Mouse (Mus musculus) hindbrain, embryonic 15.5 days (tissue): ENCODE results near the gene Anp32e. TPM values are rescaled to one million over a fixed set of nuclear protein-coding genes. Genes with fewer than 3 reads are reported as not detected.
"Not testable (repeated sequence)": the region's sequence is repeated elsewhere in the genome, so short reads cannot be mapped to it uniquely, and the experiment has no call there.

Experiments used
- ATAC-seq: fragments of 200-750 bp; cut with Nextera tagmentation; 2 replicates; pipeline ENCODE4 v1.8.0; 2017; ENCODE audit warnings: low read depth, moderate number of reproducible peaks, moderate TSS enrichment; ENCODE audit not compliant: low FRiP score
- H3K27ac ChIP-seq: fragments of 300-500 bp; sonication (generic); replicated peaks from 2 replicates; pipeline ENCODE4 v1.5.1; 2015; ENCODE audit warnings: mild to moderate bottlenecking, inconsistent platforms
- H3K27me3 ChIP-seq: fragments of 300-500 bp; sonication (generic); 2 replicates; pipeline ENCODE4 v1.6.1; 2015; ENCODE audit warnings: control low read depth, inconsistent platforms
- H3K36me3 ChIP-seq: fragments of 300-500 bp; sonication (generic); 2 replicates; pipeline ENCODE4 v1.6.1; 2015; ENCODE audit warnings: control low read depth, inconsistent platforms
- H3K4me1 ChIP-seq: fragments of 300-500 bp; sonication (generic); replicated peaks from 2 replicates; pipeline ENCODE4 v1.6.1; 2015; ENCODE audit warnings: control low read depth, inconsistent platforms
- H3K4me2 ChIP-seq: fragments of 300-500 bp; sonication (generic); 2 replicates; pipeline ENCODE4 v1.6.1; 2015; ENCODE audit warnings: moderate library complexity, mild to moderate bottlenecking, inconsistent platforms
- H3K4me3 ChIP-seq: fragments of 300-500 bp; sonication (generic); 2 replicates; pipeline ENCODE4 v1.5.1; 2015; ENCODE audit warnings: mild to moderate bottlenecking, inconsistent platforms
- H3K9ac ChIP-seq: fragments of 300-500 bp; sonication (generic); 2 replicates; pipeline ENCODE4 v1.6.1; 2015; ENCODE audit warnings: inconsistent platforms
- H3K9me3 ChIP-seq: fragments of 300-500 bp; sonication (generic); 2 replicates; pipeline ENCODE4 v1.6.1; 2016; ENCODE audit warnings: control low read depth, inconsistent platforms
- WGBS: fragments of 180-500 bp; shearing (Covaris S2); methylation state at CpG from one replicate; pipeline ENCODE4 v1.1.7; 2015; 5-methylcytosine and 5-hydroxymethylcytosine counted together
- polyA plus RNA-seq: library from polyadenylated mRNA; unstranded; fragments of >200 nt; fragmentation: Nextera tagmentation; extraction: Ambion mirVana; gene quantifications from 2 replicates; pipeline ENCODE4 v1.2.1, GENCODE M21; 2015

Gene Anp32e
- polyA plus RNA-seq, 1 experiment from 2014 or later = 117 TPM

DNA sequence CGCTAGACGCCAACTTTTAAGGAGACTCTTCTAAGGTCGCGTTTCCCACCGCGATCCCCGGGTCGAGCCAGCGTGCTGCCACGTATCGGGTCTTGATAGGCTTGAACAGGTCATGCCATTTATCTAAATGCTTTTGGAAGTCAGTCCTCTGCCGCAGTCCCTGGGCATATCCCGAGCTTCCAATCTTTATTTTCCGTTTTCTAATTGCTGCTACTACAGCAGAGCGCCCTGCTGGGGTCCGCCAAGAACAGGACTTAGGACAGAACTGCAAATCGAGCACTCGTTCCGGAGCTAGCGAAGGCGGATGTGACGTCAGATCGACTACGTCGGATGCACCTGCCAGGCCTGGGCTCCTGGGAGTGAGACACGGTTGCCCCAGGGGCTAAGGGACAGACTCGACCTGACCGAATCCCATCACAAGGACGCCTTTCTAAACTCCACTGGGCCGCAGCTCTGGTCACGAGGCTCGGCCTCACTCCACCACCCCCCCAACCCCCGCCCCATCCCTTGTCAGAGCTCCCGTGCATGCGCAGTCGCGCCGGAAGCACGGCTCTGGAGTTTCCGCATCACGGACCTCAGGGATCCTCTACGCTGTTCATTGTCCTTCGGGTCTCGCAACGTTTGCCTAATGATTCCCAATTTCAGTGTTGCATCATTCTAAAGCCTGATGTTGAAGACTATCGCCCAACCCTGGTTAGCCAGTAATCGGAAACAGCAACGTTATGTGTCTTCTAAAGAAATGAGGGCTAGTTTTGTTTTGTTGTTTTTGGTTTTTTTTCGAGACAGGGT is 21.9 kb downstream of the Anp32e start:
- no peaks in the 10 kb centered on the region for H3K36me3 ChIP-seq
- 1% methylated on average over 49 of the region's 49 CpGs for WGBS
- H3K4me1 ChIP-seq = peaks cover 7% of the 10 kb centered on the region; the same call in 1 of the 2 replicates
- peak overlapping the region; percentile 99 for H3K27ac ChIP-seq
- H3K27me3 ChIP-seq = no peaks in the 10 kb centered on the region
- ATAC-seq = peak; percentile 98
- H3K9me3 ChIP-seq = no peaks in the 10 kb centered on the region
- H3K4me2 ChIP-seq = peak overlapping the region; percentile 69
- peak overlapping the region; percentile 65 for H3K4me3 ChIP-seq
- H3K9ac ChIP-seq = peak overlapping the region; percentile 74

DNA sequence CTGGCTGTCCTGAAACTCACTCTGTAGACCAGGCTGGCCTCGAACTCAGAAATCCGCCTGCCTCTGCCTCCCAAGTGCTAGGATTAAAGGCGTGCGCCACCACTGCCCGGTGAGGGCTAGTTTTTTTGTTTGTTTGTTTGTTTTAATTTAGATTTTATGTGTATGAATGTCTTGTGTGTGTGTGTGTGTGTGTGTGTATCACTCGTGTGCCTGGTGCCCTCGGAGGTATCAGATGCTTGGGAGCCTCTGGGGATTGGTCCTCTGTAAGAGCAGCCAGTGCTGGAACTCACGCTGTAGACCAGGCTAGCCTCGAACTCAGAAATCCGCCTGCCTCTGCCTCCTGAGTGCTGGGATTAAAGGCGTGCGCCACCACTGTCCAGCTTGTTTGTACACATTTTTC is 22.5 kb downstream of the Anp32e start:
- H3K27me3 ChIP-seq, H3K9me3 ChIP-seq, H3K4me1 ChIP-seq, H3K36me3 ChIP-seq, ATAC-seq: not testable (repeated sequence)
- Histone ChIP-seq H3K4me3 (peak overlapping the region; percentile 65), H3K9ac (peak overlapping the region; percentile 74), H3K4me2 (peak overlapping the region; percentile 69), H3K27ac (peak overlapping the region; percentile 99)
- 70% methylated on average over 12 of the region's 12 CpGs for WGBS

DNA sequence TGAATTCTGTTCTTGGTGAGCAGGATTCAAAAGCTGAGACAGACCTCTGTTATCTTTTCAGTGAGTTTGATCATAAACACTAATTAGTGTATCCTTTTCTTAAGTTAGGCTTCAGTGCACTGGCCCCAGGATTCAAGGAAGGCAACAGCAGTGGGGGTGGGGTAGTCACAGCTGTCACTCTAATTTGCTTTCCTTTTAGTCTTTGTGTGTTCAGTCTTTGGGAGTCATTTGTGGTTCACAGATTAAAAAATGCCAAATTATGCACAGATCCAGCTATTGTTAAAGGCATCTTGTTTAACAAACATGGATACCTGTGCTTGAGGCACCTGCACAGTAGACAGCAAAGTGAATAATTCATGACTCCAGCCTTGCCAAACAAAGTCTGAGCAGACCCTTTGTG is 24.0 kb downstream of the Anp32e start:
- ATAC-seq = no peak
- H3K27ac ChIP-seq = 0 out of 2 replicates have a peak overlapping the region, but pooled peaks have one; percentile 17

DNA sequence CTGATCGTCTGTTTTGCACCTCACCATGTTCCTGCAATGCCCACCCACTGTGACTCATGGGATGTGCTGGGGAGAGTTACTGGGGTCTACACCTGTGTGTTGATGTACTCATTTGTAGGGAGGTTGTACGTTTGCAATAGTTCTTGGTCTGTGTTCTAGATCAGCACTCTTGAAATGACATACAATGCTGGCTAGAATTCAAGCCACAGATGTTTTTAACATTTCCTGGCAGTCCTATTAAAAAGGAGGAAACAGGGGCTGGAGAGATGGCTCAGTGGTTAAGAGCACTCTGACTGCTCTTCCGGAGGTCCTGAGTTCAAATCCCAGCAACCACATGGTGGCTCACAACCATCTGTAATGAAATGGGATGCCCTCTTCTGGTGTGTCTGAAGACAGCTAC is 24.5 kb downstream of the Anp32e start:
- no peaks in the 10 kb centered on the region for H3K27me3 ChIP-seq
- H3K9me3 ChIP-seq = no peaks in the 10 kb centered on the region
- peaks cover 7% of the 10 kb centered on the region; the same call in 1 of the 2 replicates for H3K4me1 ChIP-seq
- ATAC-seq = no peak
- WGBS = 54% methylated on average over 3 of the region's 3 CpGs
- H3K9ac ChIP-seq = no peak overlapping the region
- peak overlapping the region; percentile 17; the same call in 1 of the 2 replicates for H3K27ac ChIP-seq
- H3K4me3 ChIP-seq = no peak overlapping the region
- H3K36me3 ChIP-seq = no peaks in the 10 kb centered on the region
- H3K4me2 ChIP-seq = no peak overlapping the region

More for the DNA sequence above, 24.0 kb downstream of the Anp32e start:
- Histone ChIP-seq H3K4me2 (no peak overlapping the region), H3K27me3 (no peaks in the 10 kb centered on the region), H3K36me3 (no peaks in the 10 kb centered on the region), H3K4me3 (no peak overlapping the region), H3K9ac (no peak overlapping the region), H3K4me1 (peaks cover 7% of the 10 kb centered on the region; the same call in 1 of the 2 replicates), H3K9me3 (no peaks in the 10 kb centered on the region)

DNA sequence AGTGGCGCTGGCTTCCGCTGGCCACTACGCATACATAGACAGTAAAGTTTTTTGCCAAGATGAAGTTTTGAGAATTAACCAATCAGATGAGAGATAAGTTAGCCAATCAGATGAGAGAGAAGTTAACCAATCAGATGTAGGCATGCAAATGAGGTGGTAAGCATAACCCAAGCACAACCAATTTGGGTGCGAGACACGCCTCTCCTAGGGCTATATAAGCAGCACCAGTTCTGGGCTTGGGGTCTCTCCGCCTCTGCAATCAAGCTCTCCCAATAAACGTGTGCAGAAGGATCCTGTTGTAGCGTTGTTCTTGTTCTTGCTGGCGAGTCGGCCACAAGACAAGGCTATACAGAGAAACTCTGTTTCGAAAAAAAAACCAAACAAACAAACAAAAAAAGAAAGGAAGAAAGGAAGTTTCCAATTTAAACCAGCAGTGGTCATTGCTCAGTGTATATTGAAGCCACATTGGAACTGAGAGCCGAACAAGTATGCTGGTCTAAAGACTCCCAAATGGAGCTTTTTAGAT is 25.7 kb downstream of the Anp32e start:
- not testable (repeated sequence) for H3K9me3 ChIP-seq, H3K9ac ChIP-seq, ATAC-seq, H3K4me2 ChIP-seq, H3K27me3 ChIP-seq, H3K27ac ChIP-seq, H3K4me1 ChIP-seq, H3K4me3 ChIP-seq, H3K36me3 ChIP-seq
- 91% methylated on average over 12 of the region's 12 CpGs for WGBS

DNA sequence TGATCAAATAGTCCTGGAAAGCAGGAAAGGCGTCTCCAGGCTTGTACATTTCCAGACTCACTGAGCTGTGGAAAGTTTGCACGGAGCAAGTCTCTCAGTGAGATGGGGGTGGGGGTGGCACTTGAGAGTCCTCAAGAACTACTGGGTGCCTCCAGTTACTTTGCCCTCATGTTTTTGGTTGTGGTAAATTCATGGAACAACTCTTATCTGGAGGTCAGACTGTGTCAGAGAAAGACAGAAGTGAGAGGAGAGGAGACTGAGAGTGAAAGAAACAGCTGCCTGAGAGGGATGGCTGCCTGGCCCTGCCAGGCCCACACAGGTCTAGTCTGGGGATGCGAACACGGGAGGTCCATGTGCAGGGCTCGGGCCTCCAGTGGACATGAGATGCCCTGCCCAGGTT is 26.3 kb downstream of the Anp32e start:
- WGBS = 94% methylated on average over 5 of the region's 5 CpGs
- peaks cover 7% of the 10 kb centered on the region; the same call in 1 of the 2 replicates for H3K4me1 ChIP-seq
- H3K27ac ChIP-seq = no peak overlapping the region
- no peaks in the 10 kb centered on the region for H3K9me3 ChIP-seq
- no peak for ATAC-seq
- H3K4me3 ChIP-seq = no peak overlapping the region
- no peaks in the 10 kb centered on the region for H3K27me3 ChIP-seq
- H3K36me3 ChIP-seq = no peaks in the 10 kb centered on the region
- no peak overlapping the region for H3K4me2 ChIP-seq
- H3K9ac ChIP-seq = no peak overlapping the region

DNA sequence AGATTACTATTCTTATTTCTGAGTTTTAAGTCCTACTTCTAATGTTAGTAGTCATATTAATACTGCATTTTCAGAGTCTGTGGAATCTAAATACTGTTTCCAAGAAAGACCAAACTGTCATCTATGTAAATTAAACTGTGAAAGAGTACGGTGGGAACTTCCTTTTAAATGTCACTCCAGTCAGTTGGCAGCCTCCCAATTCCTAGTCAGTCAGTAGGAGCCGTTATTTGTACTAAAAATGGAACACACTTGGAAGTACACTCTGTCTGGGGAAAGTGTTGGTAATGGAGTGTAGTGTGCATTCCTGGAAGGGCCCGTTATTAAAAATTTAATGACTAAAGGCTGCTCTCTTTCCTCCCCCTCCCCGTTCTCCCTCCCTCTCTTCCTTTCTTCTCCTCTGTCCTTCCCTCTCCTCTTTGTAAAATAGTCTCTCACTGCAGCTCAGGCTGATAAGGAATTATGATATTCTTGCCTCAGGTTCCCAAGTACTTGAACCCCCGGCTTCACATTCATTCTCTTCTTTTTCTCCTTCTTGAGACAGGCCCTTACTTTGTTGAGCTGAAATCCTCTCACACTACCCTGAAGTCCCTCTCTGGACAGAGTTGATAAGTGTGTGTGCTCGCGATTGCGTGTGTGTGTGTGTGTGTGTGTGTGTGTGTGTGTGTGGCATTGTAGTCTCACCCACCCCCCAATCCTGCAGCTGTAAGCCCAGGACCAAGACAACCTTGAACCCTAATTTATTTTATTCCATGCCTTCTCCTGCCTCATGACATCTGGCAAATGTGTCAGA is 28.5 kb downstream of the Anp32e start:
- no peaks in the 10 kb centered on the region for H3K27me3 ChIP-seq
- no peak overlapping the region for H3K4me3 ChIP-seq
- H3K4me1 ChIP-seq = no peaks in the 10 kb centered on the region
- no peak overlapping the region for H3K27ac ChIP-seq
- no peaks in the 10 kb centered on the region for H3K36me3 ChIP-seq
- ATAC-seq = no peak
- H3K9me3 ChIP-seq = no peaks in the 10 kb centered on the region
- no peak overlapping the region for H3K9ac ChIP-seq
- WGBS = 69% methylated on average over 8 of the region's 8 CpGs
- H3K4me2 ChIP-seq = no peak overlapping the region

DNA sequence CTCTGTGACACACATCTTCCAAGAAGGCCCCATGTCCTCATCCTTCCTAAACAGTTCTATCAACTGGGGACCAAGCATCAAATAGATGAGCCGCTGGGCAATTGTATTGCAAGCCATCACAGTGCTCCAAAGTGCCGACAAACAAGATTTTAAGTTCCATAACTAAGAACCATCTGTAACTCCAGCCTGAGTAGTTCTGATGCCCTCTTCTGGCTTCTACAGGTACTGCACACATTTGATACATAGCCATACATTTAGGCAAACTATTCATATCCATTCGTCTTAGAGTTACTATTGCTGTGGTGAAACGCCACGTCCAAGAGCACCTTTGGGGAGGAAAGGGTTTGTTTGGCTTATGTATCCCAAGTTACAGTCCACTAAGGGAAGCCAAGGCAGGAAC is 30.0 kb downstream of the Anp32e start:
- H3K36me3 ChIP-seq = no peaks in the 10 kb centered on the region
- no peak overlapping the region for H3K4me2 ChIP-seq
- no peak overlapping the region for H3K4me3 ChIP-seq
- no peak overlapping the region for H3K27ac ChIP-seq
- no peaks in the 10 kb centered on the region for H3K27me3 ChIP-seq
- H3K9ac ChIP-seq = no peak overlapping the region
- no peaks in the 10 kb centered on the region for H3K9me3 ChIP-seq
- no peaks in the 10 kb centered on the region for H3K4me1 ChIP-seq
- 77% methylated on average over 5 of the region's 5 CpGs for WGBS
- no peak for ATAC-seq

DNA sequence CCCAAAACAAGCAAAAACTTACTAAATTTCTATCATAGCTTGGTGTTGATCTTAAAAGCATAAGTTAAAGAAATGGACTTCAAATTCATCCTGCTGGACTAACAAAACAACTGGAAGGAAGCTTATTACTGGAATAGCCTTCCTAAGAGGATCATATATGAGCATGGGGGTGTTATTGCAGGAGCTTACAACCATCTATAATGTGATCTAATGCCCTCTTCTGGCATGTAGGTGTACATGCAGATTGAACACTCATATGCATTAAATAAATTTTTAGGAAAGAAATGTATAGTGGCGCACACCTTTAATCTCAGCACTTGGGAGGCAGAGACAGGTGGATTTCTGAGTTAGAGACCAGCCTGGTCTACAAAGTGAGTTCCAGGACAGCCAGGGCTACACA is 30.8 kb downstream of the Anp32e start:
- Histone ChIP-seq H3K4me3 (no peak overlapping the region), H3K4me1 (no peaks in the 10 kb centered on the region), H3K27me3 (no peaks in the 10 kb centered on the region), H3K4me2 (no peak overlapping the region), H3K36me3 (no peaks in the 10 kb centered on the region), H3K9me3 (no peaks in the 10 kb centered on the region), H3K27ac (no peak overlapping the region), H3K9ac (no peak overlapping the region)
- 93% methylated on average over 1 of the region's 1 CpGs for WGBS
- no peak for ATAC-seq

DNA sequence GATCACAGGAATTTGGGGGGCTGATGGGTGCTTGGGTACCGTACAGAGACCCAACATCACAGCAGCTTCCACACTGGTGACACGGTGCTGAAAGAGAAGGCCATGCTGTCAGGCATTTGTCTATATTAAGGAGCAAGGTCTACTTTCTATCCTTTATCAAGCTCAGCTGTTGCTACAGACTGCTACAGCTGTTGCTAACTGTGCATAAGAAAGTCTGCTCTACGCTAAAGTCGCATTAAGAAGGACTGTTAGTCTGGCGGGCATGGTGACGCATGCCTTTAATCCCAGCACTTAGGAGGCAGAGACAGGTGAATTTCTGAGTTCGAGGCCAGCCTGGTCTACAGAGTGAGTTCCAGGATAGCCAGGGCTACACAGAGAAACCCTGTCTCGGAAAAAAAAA is 33.1 kb downstream of the Anp32e start:
- not testable (repeated sequence) for H3K9me3 ChIP-seq, H3K36me3 ChIP-seq, ATAC-seq, H3K27ac ChIP-seq, H3K27me3 ChIP-seq, H3K4me1 ChIP-seq, H3K9ac ChIP-seq, H3K4me3 ChIP-seq, H3K4me2 ChIP-seq
- 86% methylated on average over 8 of the region's 8 CpGs for WGBS

DNA sequence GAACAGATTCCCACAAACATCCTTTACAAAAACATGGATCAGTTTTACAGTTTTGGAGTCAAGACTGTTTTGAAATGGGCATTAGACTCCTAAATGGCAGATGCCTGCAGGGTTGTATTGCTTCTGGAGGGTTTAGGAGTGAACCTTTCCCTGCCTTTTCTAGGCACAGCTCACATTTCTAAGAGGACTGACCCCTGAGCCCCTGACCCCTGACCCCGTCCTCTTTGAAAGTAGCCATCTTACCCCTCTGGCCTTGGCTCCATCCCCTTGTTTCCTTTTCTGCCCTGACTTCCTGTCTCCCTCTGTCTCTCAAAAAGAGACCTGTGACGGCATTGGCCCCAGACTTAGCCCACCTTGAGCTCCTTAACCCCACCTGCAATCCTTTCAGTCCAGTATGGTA is 34.2 kb downstream of the Anp32e start:
- 43% methylated on average over 2 of the region's 2 CpGs for WGBS
- H3K9ac ChIP-seq = no peak overlapping the region
- no peak overlapping the region for H3K4me2 ChIP-seq
- no peaks in the 10 kb centered on the region for H3K27me3 ChIP-seq
- no peaks in the 10 kb centered on the region for H3K36me3 ChIP-seq
- H3K9me3 ChIP-seq = no peaks in the 10 kb centered on the region
- no peak for ATAC-seq
- H3K27ac ChIP-seq = no peak overlapping the region
- H3K4me3 ChIP-seq = no peak overlapping the region
- H3K4me1 ChIP-seq = peaks cover 4% of the 10 kb centered on the region; the same call in 1 of the 2 replicates

DNA sequence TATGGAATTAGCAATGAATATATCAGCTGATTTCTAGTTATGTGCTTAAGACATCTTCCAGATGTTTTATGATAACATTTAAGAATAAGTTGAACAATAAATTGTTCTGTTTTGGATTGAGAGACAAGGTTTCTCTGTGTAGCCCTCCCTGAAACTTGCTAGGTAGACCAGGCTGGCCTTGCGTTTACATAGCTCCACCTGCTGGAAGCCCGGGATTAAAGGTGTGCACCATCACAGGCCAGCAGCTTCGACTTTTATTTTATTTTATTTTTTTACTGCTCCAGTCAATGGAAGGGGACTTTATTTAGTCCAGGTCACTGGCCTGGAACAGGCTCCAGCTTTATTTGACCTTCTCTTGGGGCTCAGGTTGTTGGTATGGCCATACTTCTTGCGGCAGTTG is 34.6 kb downstream of the Anp32e start:
- no peak overlapping the region for H3K4me3 ChIP-seq
- H3K9ac ChIP-seq = no peak overlapping the region
- peaks cover 4% of the 10 kb centered on the region; the same call in 1 of the 2 replicates for H3K4me1 ChIP-seq
- H3K27me3 ChIP-seq = no peaks in the 10 kb centered on the region
- no peak overlapping the region for H3K4me2 ChIP-seq
- 41% methylated on average over 4 of the region's 4 CpGs for WGBS
- H3K27ac ChIP-seq = no peak overlapping the region
- ATAC-seq = no peak
- no peaks in the 10 kb centered on the region for H3K9me3 ChIP-seq
- H3K36me3 ChIP-seq = no peaks in the 10 kb centered on the region
